Mouse (Mus musculus) ES-E14 (cell line): ENCODE measurements at regions not wholly inside any gene's neighbourhood (a gene's known extent, or its start where the extent isn't known, plus 50 kb on each side); places are given as distances from the start of the nearest gene placed in this dataset.

Source experiments
- CHD2 ChIP-seq: IDR thresholded peaks from 2 replicates; pipeline ENCODE4 v1.6.1; 2014; ENCODE audit warnings: mild to moderate bottlenecking, low read depth, low read length, inconsistent platforms
- HCFC1 ChIP-seq: IDR thresholded peaks from 2 replicates; pipeline ENCODE4 v1.6.1; 2012; ENCODE audit warnings: low read length, inconsistent platforms, borderline replicate concordance; ENCODE audit not compliant: insufficient read depth
- MAFK ChIP-seq: IDR thresholded peaks from 2 replicates; pipeline ENCODE4 v1.6.1; 2014; ENCODE audit warnings: mild to moderate bottlenecking, low read depth, low read length, inconsistent platforms; ENCODE audit not compliant: insufficient read depth

GRCm38 (mm10) chr4:71129306-71129705, 594.5 kb upstream of the Megf9 start:
- TF ChIP-seq HCFC1 (no peak), CHD2 (no peak), MAFK (no peak)
